ENCODE assay signal across 22 mouse cellular contexts in genomic region chr3:130216646-130217045, GRCm38 (mm10).
DNase-seq lines count a peak whose midpoint lies in the region; ATAC-seq and TF ChIP-seq lines count a peak whose summit lies in the region.
"Had no signal": no experiment of that assay in that cellular context is flagged by ENCODE, and none has a peak within 500 bp of the region (broad histone marks: within the 10 kb centered on the region; RNA-seq: fewer than 3 reads in every experiment).

No protein-coding gene starts in this region.

- intact Hi-C loops in left cerebral cortex, postnatal 36 days (cut with DNase I), result no loop called here

- no peaks in the 10 kb centered on the region for H3K27me3 ChIP-seq in kidney, postnatal 0 days (ENCODE audit: insufficient read depth, low read length)
- H3K27me3 ChIP-seq: embryonic facial prominence, embryonic 13.5 days; forebrain, embryonic 13.5 days; heart, embryonic 15.5 days had no signal

- DNase-seq in embryo, embryonic 10.5 days (ENCODE audit: low spot score), result peak; percentile 26
- no peak for DNase-seq in embryo, embryonic 10 days (ENCODE audit: low spot score)
- peak; percentile 25 for DNase-seq in kidney, postnatal 0 days (ENCODE audit: low spot score)
- DNase-seq in kidney, postnatal 36 days, result no peak
- DNase-seq in thymus, postnatal 0 days (ENCODE audit: low spot score), result peak; percentile 15
- DNase-seq in thymus, postnatal 25 days, result no peak
- DNase-seq in left cerebral cortex, postnatal 36 days (ENCODE audit: low spot score in 2 of 2), result no peak
- no peak for DNase-seq in cerebellum, adult 18-20 months
- DNase-seq: adrenal gland, postnatal 10 days; B cell, adult 2 months; cerebellum, adult 8-10 months; cerebellum, postnatal 14 days; gastrocnemius, postnatal 14 days; heart, adult 2 months; heart, postnatal 14 days had no signal

- H3K36me3 ChIP-seq in kidney, postnatal 0 days (ENCODE audit: insufficient read depth, low read length), result no peaks in the 10 kb centered on the region
- H3K36me3 ChIP-seq: embryonic facial prominence, embryonic 13.5 days; G1E; heart, embryonic 15.5 days had no signal

- H3K4me3 ChIP-seq in kidney, postnatal 0 days (replicated peaks; ENCODE audit: low read depth, low read length), result no peak overlapping the region
- H3K4me3 ChIP-seq: embryonic facial prominence, embryonic 13.5 days; forebrain, embryonic 13.5 days; heart, adult 2 months; heart, embryonic 15.5 days had no signal

- no peak overlapping the region for H3K9ac ChIP-seq in kidney, postnatal 0 days (ENCODE audit: low read depth, low read length)
- H3K9ac ChIP-seq: embryonic facial prominence, embryonic 13.5 days; forebrain, embryonic 13.5 days; heart, embryonic 15.5 days; hindbrain, embryonic 14.5 days had no signal

- WGBS in kidney, postnatal 0 days, result 78% methylated on average over 3 of the region's 3 CpGs

- no peaks in the 10 kb centered on the region for H3K9me3 ChIP-seq in kidney, postnatal 0 days (replicated peaks; ENCODE audit: low read length)
- H3K9me3 ChIP-seq: embryonic facial prominence, embryonic 13.5 days; forebrain, embryonic 13.5 days; heart, embryonic 15.5 days had no signal

- no peak for ATAC-seq in kidney, postnatal 0 days (replicated peaks; ENCODE audit: low FRiP score, low read depth)
- ATAC-seq: CD4-positive, CD25-positive, alpha-beta regulatory T cell, adult 4 months; forebrain, embryonic 13.5 days had no signal

- no peaks in the 10 kb centered on the region for H3K4me1 ChIP-seq in kidney, postnatal 0 days (replicated peaks; ENCODE audit: insufficient read depth, low read length)
- H3K4me1 ChIP-seq: forebrain, embryonic 13.5 days had no signal

- no peak overlapping the region for H3K27ac ChIP-seq in kidney, postnatal 0 days
- H3K27ac ChIP-seq: embryonic facial prominence, embryonic 13.5 days; forebrain, embryonic 13.5 days; heart, adult 2 months; heart, embryonic 15.5 days; hindbrain, embryonic 14.5 days had no signal

- no peak overlapping the region for H3K4me2 ChIP-seq in kidney, postnatal 0 days (ENCODE audit: low read length)
- H3K4me2 ChIP-seq: embryonic facial prominence, embryonic 13.5 days; forebrain, embryonic 13.5 days; heart, embryonic 11.5 days; heart, embryonic 15.5 days; hindbrain, embryonic 14.5 days had no signal

- TF ChIP-seq CTCF in kidney, postnatal 0 days (IDR thresholded peaks at IDR 0.05; ENCODE audit: low read depth), result no peak

Comparison
In these comparisons a context has a peak if more than half of its experiments do, and no peak if none do; other contexts are left out.
1. DNase-seq: peak in embryo, embryonic 10.5 days (single experiment), kidney, postnatal 0 days (single experiment) and thymus, postnatal 0 days (single experiment); none in embryo, embryonic 10 days (single experiment), kidney, postnatal 36 days (0 of 2), thymus, postnatal 25 days (single experiment), left cerebral cortex, postnatal 36 days (0 of 2) and cerebellum, adult 18-20 months (0 of 2).